Mouse (Mus musculus): ENCODE data around the gene Ppt1. TPM values are rescaled to one million over a fixed set of nuclear protein-coding genes. Genes with fewer than 3 reads are reported as not detected.

Gene Ppt1
- polyA plus RNA-seq, 1 experiment from 2014 or later = 91.5 TPM

GRCm38 (mm10) chr4:122873512-122873911 lies 37.5 kb downstream of the Ppt1 start:
- Histone ChIP-seq H3K36me3 (ENCODE audit: control insufficient read depth, insufficient read depth) (peaks cover 25% of the 10 kb centered on the region), H3K4me3 (ENCODE audit: low read length) (no peak overlapping the region), H3K27me3 (ENCODE audit: control insufficient read depth, insufficient read depth, low read length) (no peaks in the 10 kb centered on the region), H3K9ac (ENCODE audit: low read length) (no peak overlapping the region), H3K27ac (ENCODE audit: low read length) (no peak overlapping the region), H3K4me2 (ENCODE audit: low read depth, low read length) (no peak overlapping the region), H3K4me1 (ENCODE audit: control insufficient read depth, insufficient read depth, low read length) (peaks cover 7% of the 10 kb centered on the region; the same call in 1 of the 2 replicates), H3K9me3 (replicated peaks; ENCODE audit: control insufficient read depth, low read length) (no peaks in the 10 kb centered on the region)
- 67% methylated on average over 4 of the region's 4 CpGs for WGBS
- no peak for ATAC-seq (replicated peaks; ENCODE audit: extremely low read depth, insufficient read depth, low FRiP score)

GRCm38 (mm10) chr4:122878333-122879070 lies 42.5 kb downstream of the Ppt1 start:
- Histone ChIP-seq H3K4me3 (ENCODE audit: low read length) (no peak overlapping the region), H3K4me1 (ENCODE audit: control insufficient read depth, insufficient read depth, low read length) (peaks cover 27% of the 10 kb centered on the region), H3K4me2 (ENCODE audit: low read depth, low read length) (no peak overlapping the region), H3K9me3 (replicated peaks; ENCODE audit: control insufficient read depth, low read length) (no peaks in the 10 kb centered on the region), H3K27ac (ENCODE audit: low read length) (0 out of 2 replicates have a peak overlapping the region, but pooled peaks have one; percentile 34), H3K9ac (ENCODE audit: low read length) (no peak overlapping the region), H3K27me3 (ENCODE audit: control insufficient read depth, insufficient read depth, low read length) (no peaks in the 10 kb centered on the region), H3K36me3 (ENCODE audit: control insufficient read depth, insufficient read depth) (no peaks in the 10 kb centered on the region; the same call in 1 of the 2 replicates)
- 88% methylated on average over 2 of the region's 2 CpGs for WGBS
- no peak for ATAC-seq (replicated peaks; ENCODE audit: extremely low read depth, insufficient read depth, low FRiP score)

- peaks cover 45% of the 10 kb centered on the region for H3K4me1 ChIP-seq (ENCODE audit: control insufficient read depth, insufficient read depth, low read length)
- no peaks in the 10 kb centered on the region for H3K9me3 ChIP-seq (replicated peaks; ENCODE audit: control insufficient read depth, low read length)
- H3K4me2 ChIP-seq (ENCODE audit: low read depth, low read length) = no peak overlapping the region
- 63% methylated on average over 3 of the region's 3 CpGs for WGBS
- no peak for ATAC-seq (replicated peaks; ENCODE audit: extremely low read depth, insufficient read depth, low FRiP score)
- no peaks in the 10 kb centered on the region; the same call in 1 of the 2 replicates for H3K36me3 ChIP-seq (ENCODE audit: control insufficient read depth, insufficient read depth)
- H3K27me3 ChIP-seq (ENCODE audit: control insufficient read depth, insufficient read depth, low read length) = no peaks in the 10 kb centered on the region
- no peak overlapping the region for H3K4me3 ChIP-seq (ENCODE audit: low read length)
- H3K9ac ChIP-seq (ENCODE audit: low read length) = no peak overlapping the region
- H3K27ac ChIP-seq (ENCODE audit: low read length) = no peak overlapping the region
Observed at GRCm38 (mm10) chr4:122882544-122882943, 46.5 kb downstream of the Ppt1 start.

GRCm38 (mm10) chr4:122883294-122883693 lies 47.3 kb downstream of the Ppt1 start:
- Histone ChIP-seq H3K4me1 (ENCODE audit: control insufficient read depth, insufficient read depth, low read length) (peaks cover 42% of the 10 kb centered on the region), H3K4me2 (ENCODE audit: low read depth, low read length) (peak overlapping the region; percentile 83), H3K9me3 (replicated peaks; ENCODE audit: control insufficient read depth, low read length) (no peaks in the 10 kb centered on the region), H3K9ac (ENCODE audit: low read length) (peak overlapping the region; percentile 93), H3K4me3 (ENCODE audit: low read length) (no peak overlapping the region; the same call in 1 of the 2 replicates), H3K36me3 (ENCODE audit: control insufficient read depth, insufficient read depth) (no peaks in the 10 kb centered on the region; the same call in 1 of the 2 replicates), H3K27me3 (ENCODE audit: control insufficient read depth, insufficient read depth, low read length) (no peaks in the 10 kb centered on the region), H3K27ac (ENCODE audit: low read length) (peak overlapping the region; percentile 97; the same call in 1 of the 2 replicates)
- WGBS = 87% methylated on average over 3 of the region's 3 CpGs
- no peak for ATAC-seq (replicated peaks; ENCODE audit: extremely low read depth, insufficient read depth, low FRiP score)

GRCm38 (mm10) chr4:122884051-122884450 lies 48.0 kb downstream of the Ppt1 start:
- ATAC-seq (replicated peaks; ENCODE audit: extremely low read depth, insufficient read depth, low FRiP score) = no peak
- Histone ChIP-seq H3K27ac (ENCODE audit: low read length) (peak overlapping the region; percentile 97), H3K27me3 (ENCODE audit: control insufficient read depth, insufficient read depth, low read length) (no peaks in the 10 kb centered on the region), H3K4me2 (ENCODE audit: low read depth, low read length) (peak overlapping the region; percentile 83), H3K9ac (ENCODE audit: low read length) (peak overlapping the region; percentile 93), H3K36me3 (ENCODE audit: control insufficient read depth, insufficient read depth) (no peaks in the 10 kb centered on the region), H3K4me3 (ENCODE audit: low read length) (peak overlapping the region; percentile 95), H3K4me1 (ENCODE audit: control insufficient read depth, insufficient read depth, low read length) (peaks cover 35% of the 10 kb centered on the region), H3K9me3 (replicated peaks; ENCODE audit: control insufficient read depth, low read length) (no peaks in the 10 kb centered on the region)
- 33% methylated on average over 2 of the region's 2 CpGs for WGBS

- Histone ChIP-seq H3K27me3 (ENCODE audit: control insufficient read depth, insufficient read depth, low read length) (no peaks in the 10 kb centered on the region), H3K4me1 (ENCODE audit: control insufficient read depth, insufficient read depth, low read length) (peaks cover 35% of the 10 kb centered on the region), H3K4me2 (ENCODE audit: low read depth, low read length) (peak overlapping the region; percentile 83), H3K4me3 (ENCODE audit: low read length) (peak overlapping the region; percentile 95), H3K36me3 (ENCODE audit: control insufficient read depth, insufficient read depth) (no peaks in the 10 kb centered on the region), H3K9me3 (replicated peaks; ENCODE audit: control insufficient read depth, low read length) (no peaks in the 10 kb centered on the region), H3K27ac (ENCODE audit: low read length) (peak overlapping the region; percentile 97), H3K9ac (ENCODE audit: low read length) (peak overlapping the region; percentile 93)
- ATAC-seq (replicated peaks; ENCODE audit: extremely low read depth, insufficient read depth, low FRiP score) = no peak
- 15% methylated on average over 12 of the region's 12 CpGs for WGBS
Observed at GRCm38 (mm10) chr4:122884481-122885340, 48.7 kb downstream of the Ppt1 start.

GRCm38 (mm10) chr4:122885768-122886578 lies 49.9 kb downstream of the Ppt1 start, which contains the start of gene Cap1:
TSS of gene Cap1 (minus strand) at chr4:122886056.
- H3K9me3 ChIP-seq (replicated peaks; ENCODE audit: control insufficient read depth, low read length) = no peaks in the 10 kb centered on the region
- under 1% methylated on average over 49 of the region's 49 CpGs for WGBS
- peak within 1 kb of the TSS; percentile 97 for H3K27ac ChIP-seq (ENCODE audit: low read length)
- H3K4me3 ChIP-seq (ENCODE audit: low read length) = peak within 1 kb of the TSS; percentile 95
- H3K27me3 ChIP-seq (ENCODE audit: control insufficient read depth, insufficient read depth, low read length) = no peaks in the 10 kb centered on the region
- H3K9ac ChIP-seq (ENCODE audit: low read length) = peak within 1 kb of the TSS; percentile 93
- peak within 1 kb of the TSS; percentile 89 for H3K4me2 ChIP-seq (ENCODE audit: low read depth, low read length)
- peak; percentile 95 for ATAC-seq (replicated peaks; ENCODE audit: extremely low read depth, insufficient read depth, low FRiP score)
- no peaks in the 10 kb centered on the region for H3K36me3 ChIP-seq (ENCODE audit: control insufficient read depth, insufficient read depth)
- peaks cover 37% of the 10 kb centered on the region for H3K4me1 ChIP-seq (ENCODE audit: control insufficient read depth, insufficient read depth, low read length)

GRCm38 (mm10) chr4:122886579-122887254 lies 50.7 kb downstream of the Ppt1 start:
- ATAC-seq (replicated peaks; ENCODE audit: extremely low read depth, insufficient read depth, low FRiP score) = no peak
- no peaks in the 10 kb centered on the region for H3K9me3 ChIP-seq (replicated peaks; ENCODE audit: control insufficient read depth, low read length)
- peak overlapping the region; percentile 95 for H3K4me3 ChIP-seq (ENCODE audit: low read length)
- H3K27ac ChIP-seq (ENCODE audit: low read length) = peak overlapping the region; percentile 97
- H3K4me1 ChIP-seq (ENCODE audit: control insufficient read depth, insufficient read depth, low read length) = peaks cover 41% of the 10 kb centered on the region
- no peaks in the 10 kb centered on the region for H3K27me3 ChIP-seq (ENCODE audit: control insufficient read depth, insufficient read depth, low read length)
- no peaks in the 10 kb centered on the region for H3K36me3 ChIP-seq (ENCODE audit: control insufficient read depth, insufficient read depth)
- WGBS = 6% methylated on average over 19 of the region's 19 CpGs
- peak overlapping the region; percentile 89 for H3K4me2 ChIP-seq (ENCODE audit: low read depth, low read length)
- H3K9ac ChIP-seq (ENCODE audit: low read length) = peak overlapping the region; percentile 75
